Mouse (Mus musculus) kidney, adult 2 months (tissue): Measurements from ENCODE around the gene Slc12a5.
A peak's percentile ranks its signal among the peaks of the same experiment; 100 is the strongest.

Source experiments
- CTCF ChIP-seq: fragments of 200-500 bp; conservative IDR thresholded peaks from 2 replicates; pipeline ENCODE4 v1.5.1; 2011; ENCODE audit warnings: low read depth, mild to moderate bottlenecking, control low read depth, low read length, moderate library complexity, mixed read lengths; ENCODE audit not compliant: insufficient read depth, insufficient read length
- POLR2A ChIP-seq: fragments of 200-500 bp; IDR thresholded peaks from one replicate; pipeline ENCODE4 v1.6.1; 2011; ENCODE audit warnings: low read depth, low read length, control low read depth

DNA sequence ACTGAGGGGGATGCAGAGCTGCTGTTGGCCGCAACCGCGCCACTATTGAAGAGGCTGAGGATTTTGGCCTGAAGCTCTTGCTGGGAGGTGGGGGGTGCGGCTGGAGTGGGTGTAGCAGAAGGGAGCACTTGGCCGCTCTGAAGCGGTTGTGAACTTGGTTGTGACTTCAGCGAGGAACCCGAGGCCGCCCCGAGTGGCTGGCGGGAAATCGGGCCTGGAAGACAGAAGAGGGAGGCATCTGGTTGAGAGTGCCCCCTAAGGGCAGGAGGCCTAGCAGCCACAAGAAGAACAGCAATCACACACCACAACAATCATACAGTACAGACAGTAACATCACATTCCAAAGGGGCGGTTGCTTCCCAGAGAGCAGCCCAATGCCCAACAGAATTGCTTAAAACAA, 41.4 kb downstream of the Slc12a5 start:
- 0 out of 2 replicates have a peak, but pooled peaks have one; percentile 7 for TF ChIP-seq CTCF
- TF ChIP-seq POLR2A, result no peak
